Mouse (Mus musculus) brain, embryonic 14.5 days (tissue): ENCODE data around the gene Paxx.

ENCODE experiments used
- CTCF ChIP-seq: fragments of 200-500 bp; IDR thresholded peaks from 2 replicates; pipeline ENCODE4 v1.5.1; 2012; ENCODE audit warnings: inconsistent platforms, mild to moderate bottlenecking, moderate library complexity, borderline replicate concordance; ENCODE audit not compliant: insufficient read depth, insufficient read length; ENCODE audit errors: extremely low read depth
- POLR2A ChIP-seq: fragments of 200-500 bp; IDR thresholded peaks from 2 replicates; pipeline ENCODE4 v1.6.1; 2012; ENCODE audit warnings: mild to moderate bottlenecking, inconsistent platforms, borderline replicate concordance; ENCODE audit not compliant: poor library complexity, insufficient read depth, insufficient read length, severe bottlenecking; ENCODE audit errors: extremely low read depth

DNA sequence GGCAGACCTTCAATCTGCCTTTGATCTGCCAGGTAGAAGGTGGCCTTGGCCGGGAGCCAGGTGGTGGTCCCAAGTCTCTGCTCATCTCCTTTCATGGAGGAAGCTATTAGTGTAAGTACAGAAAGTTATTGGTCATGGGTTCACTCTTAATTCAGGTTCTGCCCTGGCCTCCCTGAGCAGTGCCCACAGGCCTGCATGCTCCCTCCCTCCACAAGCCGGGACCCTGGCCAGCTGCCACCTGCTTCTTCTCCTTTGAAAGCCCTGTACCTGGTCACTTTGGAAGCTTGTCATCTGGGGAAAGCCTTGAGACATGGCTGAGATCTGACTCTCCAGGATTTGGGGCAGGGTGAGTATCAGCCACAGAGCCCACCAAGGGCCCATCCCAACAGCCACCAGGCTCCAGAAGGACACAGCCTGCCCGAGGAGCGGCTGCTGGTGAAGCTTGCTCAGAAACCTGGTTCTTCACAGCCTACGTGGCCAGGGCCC, 32.6 kb upstream of the Paxx start, which contains the start of gene Lcn12:
- no peak for TF ChIP-seq CTCF
- no peak for TF ChIP-seq POLR2A
